Mouse (Mus musculus) hematopoietic stem cell, adult 5-6 weeks (primary cell): Measurements from ENCODE around the gene Gsx1. TPM values are rescaled to one million over a fixed set of nuclear protein-coding genes. Genes with fewer than 3 reads are reported as not detected.

Experiments
- ATAC-seq, 2 experiments: fragments of 125-278 bp in 1 of 2; replicated peaks in 1 of 2; 2 replicates each; pipeline ENCODE4 v1.8.0; 2016 to 2017; ENCODE audit warnings: inconsistent platforms in 2 of 2, mild to moderate bottlenecking in 2 of 2, moderate number of reproducible peaks in 2 of 2, low read depth in 1 of 2, moderate TSS enrichment in 1 of 2; ENCODE audit not compliant: low FRiP score in 2 of 2, poor library complexity in 2 of 2, severe bottlenecking in 2 of 2, insufficient read depth in 1 of 2, low TSS enrichment in 1 of 2
- total RNA-seq: library from RNA; stranded (forward); fragments of 172-1452, 232-1000 nt; gene quantifications from 2 replicates; pipeline ENCODE4 v1.2.3, GENCODE M21; 2017

Gsx1 gene
- total RNA-seq, 1 experiment from 2014 or later = not detected

DNA sequence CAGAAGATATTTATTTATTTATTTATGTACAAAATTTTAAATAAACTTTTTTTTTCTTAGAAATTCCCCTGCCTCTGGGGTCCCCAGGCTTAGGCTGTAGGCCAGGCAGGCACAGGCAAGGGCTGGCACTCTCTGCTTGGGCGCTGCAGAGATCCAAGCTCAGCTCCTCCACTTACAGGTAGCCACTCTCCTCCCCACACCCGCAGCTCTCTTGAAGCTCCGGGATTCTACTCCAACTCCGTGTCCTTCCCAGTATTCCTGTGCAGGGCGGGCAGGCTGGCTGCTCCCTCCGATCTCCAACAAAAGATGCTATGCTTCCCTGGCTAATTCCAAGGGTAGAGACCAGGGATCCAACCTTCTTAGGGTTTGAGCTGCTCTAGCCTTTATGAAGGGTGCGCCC is 2.4 kb downstream of the Gsx1 start:
- ATAC-seq = no peak

DNA sequence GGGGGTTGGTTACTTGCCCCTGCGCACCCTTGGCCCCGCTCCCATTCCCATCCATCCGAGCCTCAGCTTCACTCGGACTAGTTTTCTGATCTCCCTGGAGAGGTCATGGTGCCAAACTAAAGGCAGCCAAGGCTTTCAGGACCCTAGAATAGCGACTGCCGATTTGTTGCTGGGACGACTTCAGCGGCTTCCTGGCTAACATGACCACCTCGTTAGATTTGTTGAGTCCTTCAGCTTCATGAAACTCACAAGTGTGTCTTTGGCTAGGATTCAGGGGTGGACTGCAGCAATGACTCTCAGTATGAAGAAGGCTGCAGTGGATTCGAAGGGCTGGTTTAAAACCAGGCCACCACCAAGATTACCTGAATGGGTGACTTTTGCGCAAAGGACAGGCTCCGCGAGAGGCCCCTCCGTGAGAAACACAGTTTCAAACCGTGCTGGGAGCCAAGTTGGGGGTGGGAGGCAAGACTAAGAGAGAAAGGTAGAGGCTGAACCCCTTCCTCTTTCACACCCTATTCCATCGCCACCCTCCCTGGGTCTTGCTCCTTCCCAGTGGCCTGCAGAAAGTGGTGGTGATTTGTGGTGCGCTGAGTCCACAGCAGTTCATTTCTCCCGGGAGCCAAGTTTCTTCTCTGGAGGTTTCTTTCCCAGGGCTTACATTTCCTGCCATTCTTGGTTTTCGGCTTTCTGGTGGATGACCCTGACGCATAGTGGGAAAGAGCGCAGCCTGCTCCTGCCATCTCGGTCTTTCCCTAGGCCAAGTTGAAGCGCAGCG is 3.5 kb downstream of the Gsx1 start:
- no peak for ATAC-seq

- ATAC-seq = no peak
These were observed 4.1 kb downstream of the Gsx1 start for GRCm38 (mm10) chr5:147192576-147192960.

- no peak for ATAC-seq
These were observed 16.4 kb downstream of the Gsx1 start for GRCm38 (mm10) chr5:147204905-147205304.

- ATAC-seq = no peak
These were observed 19.4 kb downstream of the Gsx1 start for GRCm38 (mm10) chr5:147207852-147208251.

- no peak for ATAC-seq
These were observed 20.0 kb downstream of the Gsx1 start for GRCm38 (mm10) chr5:147208471-147208870.

GRCm38 (mm10) chr5:147227354-147228112 is 39.0 kb downstream of the Gsx1 start:
- ATAC-seq = peak; percentile 86 to 92

GRCm38 (mm10) chr5:147235406-147236309 is 47.2 kb downstream of the Gsx1 start:
- no peak for ATAC-seq

Other genes starting within 250 kb of the Gsx1 start
- 144 and 155 TPM in 2 replicates for gene Gtf3a, start 240.0 kb upstream of the Gsx1 start, total RNA-seq
- 17.1 and 23.7 TPM in 2 replicates for gene Mtif3, start 224.9 kb upstream of the Gsx1 start, total RNA-seq
- gene Lnx2, start 112.1 kb upstream of the Gsx1 start, total RNA-seq = 3.6 and 4.4 TPM in 2 replicates
- gene Polr1d, start 111.6 kb upstream of the Gsx1 start, total RNA-seq = 105 and 120 TPM in 2 replicates
- gene Pdx1, start 81.3 kb downstream of the Gsx1 start, total RNA-seq = not detected in 2 replicates
- 0.74 TPM in 1 of 2 replicates, not detected in the other for gene Cdx2, start 118.6 kb downstream of the Gsx1 start, total RNA-seq
- gene Urad, start 133.7 kb downstream of the Gsx1 start, total RNA-seq = not detected in 2 replicates
- gene Flt3, start 211.8 kb downstream of the Gsx1 start, total RNA-seq = 260 and 358 TPM in 2 replicates
- gene Pan3, start 241.5 kb downstream of the Gsx1 start, total RNA-seq = 364 and 387 TPM in 2 replicates